Mouse (Mus musculus): ENCODE results near the gene Gpsm3.

DNA sequence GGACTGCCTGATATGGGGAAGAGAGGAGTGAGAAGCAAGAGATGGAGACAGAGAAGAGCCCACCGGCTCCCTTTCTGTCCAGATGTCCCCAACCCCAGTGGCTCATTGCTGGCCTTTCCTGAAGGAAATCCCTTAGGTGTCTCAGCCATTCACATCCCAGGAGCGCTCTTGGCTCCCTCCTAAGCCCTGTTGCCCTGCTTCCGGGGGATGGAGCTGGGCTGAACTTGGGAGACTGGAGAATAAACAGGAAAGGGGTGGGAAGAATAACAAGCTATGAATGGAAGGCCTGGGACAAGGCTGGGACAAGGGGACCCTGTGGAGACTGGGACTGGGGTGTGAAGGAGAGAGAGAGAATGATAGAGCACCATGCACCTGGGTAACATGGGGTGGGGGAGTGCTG is 24.8 kb upstream of the Gpsm3 start:
- TF ChIP-seq CTCF (conservative IDR thresholded peaks at IDR 0.05; ENCODE audit: insufficient read depth, insufficient read length, low read depth, low read length) (no peak), POLR2A (IDR thresholded peaks at IDR 0.05; ENCODE audit: low read depth, low read length) (peak; percentile 38)
